Mouse (Mus musculus) activated CD4-positive, CD25-positive, alpha-beta regulatory T cell, adult 4 months (primary cell): Measurements from ENCODE around the gene Per1. TPM values are rescaled to one million over a fixed set of nuclear protein-coding genes. Genes with fewer than 3 reads are reported as not detected.
A peak's percentile ranks its signal among the peaks of the same experiment; 100 is the strongest.

ENCODE experiments used
- ATAC-seq: one replicate; pipeline ENCODE4 v1.8.0; 2017
- polyA plus RNA-seq, 2 experiments: library from polyadenylated mRNA; unstranded; fragments of 100-300 nt; shearing (Covaris generic); gene quantifications; one replicate each; pipeline ENCODE4 v1.2.1; 2017

The Per1 gene
- polyA plus RNA-seq, 2 experiments from 2014 or later, result 4.5 to 6.7 TPM

- ATAC-seq, result no peak
Observed at GRCm38 (mm10) chr11:69118765-69119164, 23.7 kb downstream of the Per1 start.

- ATAC-seq, result no peak
Observed at GRCm38 (mm10) chr11:69119446-69120155, 24.6 kb downstream of the Per1 start.

GRCm38 (mm10) chr11:69120221-69121000 lies 25.4 kb downstream of the Per1 start, which contains the start of gene Hes7:
Hes7 (plus strand) TSS chr11:69120404.
- ATAC-seq, result no peak

- no peak for ATAC-seq
Observed at GRCm38 (mm10) chr11:69121001-69121740, 26.2 kb downstream of the Per1 start.

GRCm38 (mm10) chr11:69121741-69122335 lies 26.8 kb downstream of the Per1 start:
- no peak for ATAC-seq

- no peak for ATAC-seq
Observed at GRCm38 (mm10) chr11:69122336-69122951, 27.4 kb downstream of the Per1 start, which contains the start of gene 9130213A22Rik. 9130213A22Rik (minus strand) TSS chr11:69122589.

- no peak for ATAC-seq
Observed at GRCm38 (mm10) chr11:69123056-69123692, 28.2 kb downstream of the Per1 start.

GRCm38 (mm10) chr11:69123693-69124497 lies 28.9 kb downstream of the Per1 start:
- ATAC-seq, result peak; percentile 20

GRCm38 (mm10) chr11:69124498-69124847 lies 29.5 kb downstream of the Per1 start:
- no peak for ATAC-seq

GRCm38 (mm10) chr11:69125041-69125851 lies 30.2 kb downstream of the Per1 start:
- ATAC-seq, result peak; percentile 44

- no peak for ATAC-seq
Observed at GRCm38 (mm10) chr11:69125852-69125918, 30.7 kb downstream of the Per1 start, which contains the start of gene Aloxe3. Aloxe3 (plus strand) TSS chr11:69125896.

GRCm38 (mm10) chr11:69125919-69126705 lies 31.1 kb downstream of the Per1 start:
- no peak for ATAC-seq

GRCm38 (mm10) chr11:69126706-69127095 lies 31.7 kb downstream of the Per1 start:
- no peak for ATAC-seq

GRCm38 (mm10) chr11:69128426-69129122 lies 33.6 kb downstream of the Per1 start:
- no peak for ATAC-seq

GRCm38 (mm10) chr11:69133566-69133922 lies 38.5 kb downstream of the Per1 start:
- ATAC-seq, result no peak

GRCm38 (mm10) chr11:69133923-69134621 lies 39.1 kb downstream of the Per1 start:
- no peak for ATAC-seq

- ATAC-seq, result no peak
Observed at GRCm38 (mm10) chr11:69134622-69134968, 39.6 kb downstream of the Per1 start.

GRCm38 (mm10) chr11:69135361-69135760 lies 40.3 kb downstream of the Per1 start:
- ATAC-seq, result no peak

- ATAC-seq, result no peak
Observed at GRCm38 (mm10) chr11:69147546-69147945, 52.5 kb downstream of the Per1 start.
